Mouse (Mus musculus) erythroid progenitor cell, adult 5-6 weeks (primary cell): ENCODE results near the gene Lrrc56. TPM values are rescaled to one million over a fixed set of nuclear protein-coding genes. Genes with fewer than 3 reads are reported as not detected.

Experiments used
- ATAC-seq: replicated peaks from 2 replicates; pipeline ENCODE4 v1.8.0; 2016; ENCODE audit warnings: moderate number of reproducible peaks, mild to moderate bottlenecking, moderate TSS enrichment, inconsistent platforms; ENCODE audit not compliant: poor library complexity, low FRiP score, severe bottlenecking
- total RNA-seq, 2 experiments: library from RNA; stranded (forward) in 1 of 2; stranded (reverse) in 1 of 2; fragments of 150-400 nt in 1 of 2; fragments of 186-747, 209-891 nt in 1 of 2; gene quantifications; 2 replicates each; pipeline versions ENCODE4 v1.2.3 to v1.2.4; 2015 to 2017; ENCODE audit warnings: low replicate concordance in 2 of 2

The Lrrc56 gene
- total RNA-seq, 2 experiments from 2014 or later, result 3.6 to 8.8 TPM

- ATAC-seq, result no peak
Measured at GRCm38 (mm10) chr7:141191036-141191435, 2.9 kb upstream of the Lrrc56 start.

DNA sequence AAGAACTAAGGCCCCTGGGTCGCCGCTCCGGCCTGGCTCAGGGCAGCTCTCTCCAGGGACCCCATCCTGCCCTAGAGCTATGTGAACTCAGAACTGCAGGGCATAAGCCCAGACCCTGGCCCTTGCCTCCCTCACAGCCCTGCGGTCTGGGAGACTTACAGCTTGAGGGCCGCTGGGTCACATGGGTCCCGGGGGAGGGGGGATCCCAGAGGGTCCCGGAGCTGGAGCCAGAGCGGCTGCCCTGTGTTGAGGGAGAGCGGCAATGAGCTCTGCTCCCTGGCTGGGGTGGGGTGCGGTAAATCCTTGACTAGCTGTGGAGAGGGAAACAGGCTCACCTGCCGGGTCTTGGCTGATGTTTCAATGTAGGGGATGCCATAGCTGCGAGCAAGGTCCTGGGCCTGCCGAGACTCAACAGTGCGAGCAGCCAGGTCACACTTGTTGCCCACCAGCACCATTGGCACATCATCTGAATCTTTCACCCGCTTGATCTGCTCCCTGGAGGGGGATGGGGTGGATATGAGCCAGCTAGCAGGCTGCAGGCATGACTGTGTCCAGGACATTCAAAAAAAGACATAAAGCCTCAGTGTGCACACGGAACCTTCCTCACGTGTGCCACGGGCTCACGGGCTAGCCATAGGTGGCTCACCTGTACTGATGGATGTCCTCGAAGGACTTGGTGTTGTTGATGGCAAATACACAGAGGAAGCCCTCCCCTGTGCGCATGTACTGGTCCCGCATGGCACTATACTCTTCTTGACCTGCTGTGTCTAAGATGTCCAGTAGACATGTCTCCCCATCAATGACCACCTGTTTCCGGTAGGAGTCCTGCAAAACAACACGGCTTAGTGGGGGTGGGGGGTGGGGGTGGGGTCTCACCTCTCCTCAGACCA, 1.9 kb upstream of the Lrrc56 start:
- ATAC-seq, result no peak

- no peak for ATAC-seq
Measured at GRCm38 (mm10) chr7:141192776-141193347, 1.1 kb upstream of the Lrrc56 start.

DNA sequence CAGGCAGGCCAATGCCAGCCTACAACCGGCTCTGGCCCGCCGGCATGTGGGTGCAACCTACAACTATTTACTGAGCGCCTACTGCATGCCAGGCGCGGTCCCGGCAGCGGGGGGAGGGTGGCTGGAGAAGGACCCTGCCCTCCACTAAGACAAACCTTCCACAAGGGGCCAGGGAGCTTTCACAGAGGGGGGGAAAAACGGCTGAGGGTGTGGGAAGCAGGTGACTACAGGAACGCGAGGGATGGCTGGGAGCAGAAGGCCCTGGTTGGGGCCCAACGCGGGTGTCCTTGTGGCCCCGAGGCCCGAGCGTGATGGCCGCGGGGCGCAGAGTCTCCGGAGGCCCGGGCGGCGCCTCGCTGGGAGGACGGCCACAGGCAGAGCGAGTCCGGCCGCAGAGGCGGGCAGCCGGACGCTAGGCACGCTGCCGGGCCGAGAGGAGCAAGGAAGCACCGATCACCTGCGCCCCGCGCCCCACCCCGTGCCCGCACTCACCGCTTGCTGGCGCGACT, 555 bp upstream of the Lrrc56 start:
- peak; percentile 21 for ATAC-seq

- no peak for ATAC-seq
Measured at GRCm38 (mm10) chr7:141194409-141194808, 452 bp downstream of the Lrrc56 start.

DNA sequence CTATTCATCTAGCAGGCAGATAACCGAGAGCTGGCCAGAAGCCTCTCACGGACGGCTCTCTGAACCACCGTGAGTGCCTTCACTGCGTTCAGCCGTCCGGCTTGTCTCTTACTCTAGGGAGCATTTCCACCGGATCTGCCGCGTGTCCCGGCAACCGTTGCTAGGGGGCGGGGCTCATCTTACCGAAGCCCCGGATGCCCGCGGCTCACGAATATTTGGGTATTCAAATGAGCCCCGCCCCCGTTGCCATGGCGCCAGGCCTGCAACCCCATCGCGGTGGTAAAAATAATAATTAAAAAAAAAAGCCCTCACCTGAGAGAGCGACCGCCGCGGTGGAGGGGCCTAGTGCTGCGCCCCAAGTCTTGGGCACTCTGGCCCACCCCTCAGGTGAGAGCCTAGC, 873 bp downstream of the Lrrc56 start:
- ATAC-seq, result peak; percentile 62

DNA sequence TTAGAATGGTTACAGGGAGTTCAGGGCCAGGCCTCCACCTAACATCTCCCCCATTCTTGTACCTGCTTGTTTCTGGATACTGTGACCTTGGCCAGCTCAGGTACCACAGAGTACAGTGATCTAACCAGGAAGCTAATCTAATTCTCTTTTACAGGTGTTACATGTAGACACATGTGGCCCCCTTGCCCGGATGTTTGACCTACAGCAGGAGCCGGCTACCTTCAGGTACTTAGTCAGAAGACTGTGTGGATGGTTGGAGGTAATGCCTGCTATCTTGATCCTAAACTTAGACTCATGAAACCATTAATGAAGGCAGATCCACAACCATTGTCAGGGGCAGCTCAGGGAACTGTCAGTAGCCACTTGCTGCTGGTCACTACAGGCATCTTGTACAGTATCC, 1.8 kb downstream of the Lrrc56 start:
- no peak for ATAC-seq

- no peak for ATAC-seq
Measured at GRCm38 (mm10) chr7:141196619-141197282, 2.8 kb downstream of the Lrrc56 start.

DNA sequence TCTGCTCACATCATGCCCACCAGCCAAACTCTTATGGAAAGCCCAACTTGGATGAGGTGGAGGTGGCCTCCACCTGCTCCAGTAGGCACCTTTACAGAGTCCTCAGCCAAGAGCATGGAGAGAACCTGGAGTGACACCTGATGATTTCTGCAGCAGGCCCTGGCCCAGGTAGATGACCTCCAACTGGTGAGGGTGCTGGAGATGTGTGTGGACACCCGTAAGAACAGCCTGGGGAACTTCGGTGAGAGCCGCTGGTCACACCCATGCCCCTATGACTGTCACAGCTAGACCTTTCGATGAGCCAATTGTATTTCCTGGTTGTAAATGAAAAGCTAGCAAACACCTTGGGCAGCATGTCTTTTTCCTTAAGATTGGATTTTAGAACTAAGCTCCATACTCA, 4.2 kb downstream of the Lrrc56 start:
- no peak for ATAC-seq

DNA sequence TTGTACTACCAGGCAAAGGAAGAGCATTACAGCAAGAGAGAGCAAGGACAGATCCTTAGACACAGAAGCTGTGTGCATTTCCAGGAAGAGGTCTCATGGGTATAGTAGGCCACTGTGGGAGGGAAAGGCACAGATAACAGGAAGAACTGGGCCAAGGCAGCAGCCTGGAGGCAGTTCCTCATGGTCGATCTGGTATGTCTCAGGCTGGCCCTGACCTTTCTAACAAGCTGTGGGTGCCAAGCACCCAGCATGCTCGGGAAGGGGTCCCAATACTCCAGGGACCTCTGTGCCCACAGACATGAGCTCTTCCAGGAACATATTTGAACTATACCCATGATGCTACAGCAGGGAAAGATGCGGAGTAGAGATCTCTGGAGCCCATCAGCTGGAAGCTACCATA, 10.6 kb downstream of the Lrrc56 start:
- no peak for ATAC-seq

DNA sequence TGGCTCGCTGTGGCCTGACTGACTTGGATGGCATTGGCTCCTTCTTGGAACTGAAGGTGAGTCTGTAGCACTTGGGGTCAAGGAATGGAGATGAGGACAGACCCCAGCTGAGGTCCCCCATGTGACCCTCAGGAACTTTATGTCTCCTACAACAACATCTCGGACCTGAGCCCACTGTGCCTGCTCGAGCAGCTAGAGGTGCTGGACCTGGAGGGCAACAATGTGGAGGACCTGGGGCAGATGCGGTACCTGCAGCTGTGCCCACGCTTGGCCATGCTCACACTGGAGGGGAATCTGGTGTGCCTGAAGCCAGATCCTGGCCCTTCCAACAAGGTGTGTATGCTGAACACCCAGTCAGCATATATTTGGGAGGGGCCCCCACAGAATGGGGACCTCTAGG, 11.5 kb downstream of the Lrrc56 start:
- no peak for ATAC-seq

DNA sequence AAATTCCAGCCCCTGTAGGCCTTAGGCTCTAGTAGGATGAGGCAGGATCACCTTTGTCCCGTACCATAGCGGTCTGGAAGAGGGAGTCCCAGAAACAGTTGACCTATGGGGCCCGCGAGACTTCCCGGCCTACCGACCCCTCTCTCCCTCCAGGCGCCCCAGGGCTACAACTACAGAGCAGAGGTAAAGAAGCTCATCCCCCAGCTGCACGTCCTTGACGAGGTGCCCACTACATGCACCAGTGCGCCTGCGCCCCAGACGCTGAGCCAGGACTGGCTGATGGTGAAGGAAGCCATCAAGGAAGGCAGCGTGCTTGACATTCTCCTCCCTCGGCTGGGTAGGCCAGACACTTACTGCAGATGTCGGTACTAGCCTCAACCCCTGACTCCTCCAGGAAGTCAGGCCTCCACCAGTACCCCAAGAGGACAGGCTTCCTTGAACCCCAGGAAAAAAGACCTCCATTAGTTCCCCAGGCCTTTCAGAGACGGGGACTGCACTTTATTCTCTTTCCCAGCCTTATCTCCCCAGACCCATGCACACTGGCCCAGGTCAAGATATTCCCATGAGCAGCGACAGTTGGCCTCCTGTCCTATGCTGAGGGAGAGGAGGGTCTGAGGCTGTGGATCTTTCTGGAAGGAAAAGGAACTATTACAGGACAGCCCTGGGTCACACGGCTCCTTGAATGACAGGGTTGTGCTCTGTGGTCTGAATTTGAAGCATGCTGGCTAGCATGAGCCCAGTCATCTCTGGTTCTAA, 12.4 kb downstream of the Lrrc56 start:
- no peak for ATAC-seq

- ATAC-seq, result peak; percentile 89
Measured at GRCm38 (mm10) chr7:141209526-141209925, 15.6 kb downstream of the Lrrc56 start.

DNA sequence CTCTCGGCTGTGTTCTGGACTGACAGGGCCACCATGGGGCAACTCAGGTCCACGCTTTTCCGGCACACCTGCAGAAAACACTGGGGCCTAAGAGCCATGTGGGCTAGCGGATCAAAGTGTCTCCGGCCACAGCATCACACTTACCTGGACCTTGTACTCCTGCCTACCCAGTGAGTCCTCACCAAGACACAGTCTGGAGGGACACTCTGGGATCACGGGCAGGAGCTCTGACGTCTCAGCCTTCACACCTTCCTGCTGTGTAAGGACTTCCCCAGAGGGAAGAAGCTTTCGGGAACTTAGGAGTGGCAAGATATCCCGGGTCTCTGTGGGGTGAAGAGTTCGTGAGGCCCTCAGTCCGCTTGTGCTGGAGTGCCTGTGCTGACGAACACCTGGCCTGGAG, 16.2 kb downstream of the Lrrc56 start:
- no peak for ATAC-seq

DNA sequence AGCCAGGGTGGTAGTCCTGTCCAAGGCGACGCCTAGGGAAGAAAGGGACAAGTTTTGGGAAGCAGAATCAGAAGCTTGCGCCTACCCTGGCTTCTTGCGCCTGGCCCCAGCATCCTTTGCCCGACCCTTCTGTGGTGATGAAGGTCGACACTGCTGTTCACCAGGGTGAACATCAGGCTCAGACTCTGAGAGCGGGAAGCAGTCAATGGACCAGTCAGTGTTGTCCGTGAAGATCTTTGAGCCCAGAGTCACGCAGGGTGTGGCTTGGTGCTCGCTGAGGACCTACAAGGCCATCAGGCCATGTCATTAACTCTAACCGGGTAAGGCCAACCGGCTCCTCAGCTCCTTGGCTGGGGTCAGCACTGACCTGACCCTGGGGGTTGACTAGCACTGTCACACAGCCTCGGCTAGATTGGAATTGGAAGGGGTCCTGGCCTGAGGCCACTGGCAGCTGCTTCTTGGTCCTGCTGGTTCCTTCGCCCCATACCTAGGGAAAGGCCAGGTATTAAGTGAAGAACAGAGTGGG, 16.7 kb downstream of the Lrrc56 start:
- ATAC-seq, result no peak

- no peak for ATAC-seq
Measured at GRCm38 (mm10) chr7:141213133-141213532, 19.2 kb downstream of the Lrrc56 start.

DNA sequence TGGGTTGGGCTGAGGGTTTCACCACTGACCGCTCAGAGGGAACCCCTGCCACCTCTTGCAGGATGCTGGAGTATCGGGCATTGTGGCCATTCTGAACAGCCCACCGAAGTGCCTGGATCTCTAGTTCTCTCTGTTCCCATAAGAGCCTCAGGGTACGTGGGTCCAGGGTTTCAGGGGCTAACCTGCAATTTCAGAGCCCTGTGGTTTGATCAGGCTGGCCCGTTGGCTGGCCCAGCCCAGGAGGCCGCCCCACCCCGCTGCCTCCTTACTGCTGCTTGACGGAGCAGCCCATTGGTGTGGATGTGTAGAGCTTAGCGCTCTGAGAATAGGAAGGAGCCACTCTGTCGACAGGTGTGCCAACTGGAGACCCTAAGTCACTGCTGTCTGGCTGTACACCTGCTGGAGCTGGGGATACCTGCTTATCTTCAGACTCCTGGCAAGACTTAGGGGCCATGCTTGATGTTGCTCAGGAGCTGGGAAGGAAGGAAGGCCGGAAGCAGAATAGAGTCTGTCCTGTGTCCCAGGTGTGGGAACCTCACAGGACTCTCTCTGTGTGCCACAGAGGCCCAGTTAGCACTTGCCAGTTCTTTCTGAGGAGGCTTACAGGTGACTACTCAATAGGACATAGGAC, 19.8 kb downstream of the Lrrc56 start, which contains the start of gene Lmntd2:
Gene Lmntd2 (minus strand): TSS at position 476 of the 631 bp plus-strand sequence.
- ATAC-seq, result no peak

DNA sequence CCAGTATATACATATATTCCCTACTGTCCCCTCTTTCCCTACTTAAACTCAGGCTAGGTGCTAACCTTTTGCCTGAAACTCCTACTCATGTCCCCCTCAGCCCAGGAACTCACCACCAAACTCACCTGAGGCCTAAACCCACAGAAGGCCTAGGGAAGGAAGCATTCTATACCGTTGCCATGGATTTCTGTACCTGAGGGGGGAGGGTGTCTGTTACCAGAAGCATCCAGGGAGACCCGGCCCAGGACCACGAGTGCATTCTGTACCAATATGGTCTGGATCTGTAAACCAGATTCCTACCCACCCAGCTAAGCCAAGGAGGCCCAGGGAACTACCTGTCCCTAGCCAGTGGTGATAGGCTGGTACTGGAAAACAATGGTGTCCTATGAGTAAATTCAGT, 20.4 kb downstream of the Lrrc56 start:
- no peak for ATAC-seq
